Mouse (Mus musculus): Measurements from ENCODE around the gene Mlx.

GRCm38 (mm10) chr11:101051051-101051493, 36.0 kb upstream of the Mlx start:
- no peak for TF ChIP-seq ZC3H11A (IDR thresholded peaks at IDR 0.05; ENCODE audit: borderline replicate concordance, low read depth, low read length)
- TF ChIP-seq ZNF384 (IDR thresholded peaks at IDR 0.05; ENCODE audit: low read depth, low read length), result no peak
- no peak for TF ChIP-seq CHD2 (IDR thresholded peaks at IDR 0.05; ENCODE audit: low read depth, low read length)
